8 mouse cellular contexts compared by ENCODE assay signal in the genomic region with DNA sequence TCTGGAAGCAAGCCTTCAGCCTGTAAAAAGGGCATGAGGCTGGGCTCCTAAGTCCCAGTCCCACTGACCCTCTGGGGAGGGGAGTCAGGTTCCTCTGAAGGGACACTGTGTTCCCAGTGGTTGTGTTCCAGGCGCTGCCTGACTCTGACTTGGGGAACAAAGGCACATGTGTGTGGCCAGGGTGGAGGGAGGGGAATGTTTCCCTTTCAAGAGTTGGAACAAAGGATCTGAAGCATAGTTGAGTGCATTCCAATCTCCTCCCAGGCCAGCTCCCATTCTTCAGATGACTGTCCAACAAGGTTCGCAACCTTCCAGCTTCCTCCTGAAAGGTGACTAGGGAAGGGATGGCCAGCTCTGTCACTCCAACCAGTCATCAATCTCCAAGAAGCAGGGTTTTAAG. TPM values are rescaled to one million over a fixed set of nuclear protein-coding genes. Genes with fewer than 3 reads are reported as not detected.
DNase-seq lines count a peak whose midpoint lies in the region; ATAC-seq and TF ChIP-seq lines count a peak whose summit lies in the region.

No protein-coding gene starts in this region.

- intact Hi-C loops in gastrocnemius, adult 2 months (cut with DNase I) = no loop called here

- H3K9me3 ChIP-seq in intestine, embryonic 14.5 days (ENCODE audit: control insufficient read depth, low read length) = no peaks in the 10 kb centered on the region; the same call in 1 of the 2 replicates
- H3K9me3 ChIP-seq in limb, embryonic 14.5 days (ENCODE audit: control insufficient read depth, low read length) = no peaks in the 10 kb centered on the region
- H3K9me3 ChIP-seq in neural tube, embryonic 11.5 days (ENCODE audit: control insufficient read depth, low read length) = no peaks in the 10 kb centered on the region

- peak; percentile 65 for DNase-seq in gastrocnemius, adult 2 months
- DNase-seq in gastrocnemius, postnatal 10 days = no peak
- DNase-seq in adrenal gland, adult 8-10 months = peak; percentile 68
- peak; percentile 23 to 46 for DNase-seq in gastrocnemius, adult 8-10 months (ENCODE audit: low spot score in 2 of 2)
- DNase-seq in intestine, embryonic 14.5 days (ENCODE audit: low spot score) = no peak
- peak; percentile 17 for DNase-seq in limb, embryonic 14.5 days (ENCODE audit: low spot score)
- DNase-seq in neural tube, embryonic 11.5 days (ENCODE audit: low spot score) = peak; percentile 51
- no peak for DNase-seq in spleen, postnatal 36 days (ENCODE audit: low spot score in 2 of 2)

- H3K4me1 ChIP-seq in intestine, embryonic 14.5 days (replicated peaks; ENCODE audit: control insufficient read depth, insufficient read depth, low read length) = peaks cover 37% of the 10 kb centered on the region
- peaks cover 56% of the 10 kb centered on the region for H3K4me1 ChIP-seq in limb, embryonic 14.5 days (ENCODE audit: control insufficient read depth, insufficient read depth, low read length)
- peaks cover 19% of the 10 kb centered on the region for H3K4me1 ChIP-seq in neural tube, embryonic 11.5 days (ENCODE audit: control insufficient read depth, insufficient read depth, low read length)

- TF ChIP-seq POLR2A in limb, embryonic 14.5 days (IDR thresholded peaks at IDR 0.05; ENCODE audit: borderline replicate concordance, extremely low read depth, insufficient read depth, insufficient read length) = no peak

- H3K27me3 ChIP-seq in intestine, embryonic 14.5 days (replicated peaks; ENCODE audit: control insufficient read depth, insufficient read depth, low read length) = no peaks in the 10 kb centered on the region
- H3K27me3 ChIP-seq in limb, embryonic 14.5 days (ENCODE audit: control insufficient read depth, insufficient read depth, low read length) = no peaks in the 10 kb centered on the region
- no peaks in the 10 kb centered on the region for H3K27me3 ChIP-seq in neural tube, embryonic 11.5 days (ENCODE audit: control insufficient read depth, insufficient read depth, low read length)

- TF ChIP-seq CTCF in gastrocnemius, adult 2 months (IDR thresholded peaks at IDR 0.05) = no peak

- no peak overlapping the region for H3K9ac ChIP-seq in intestine, embryonic 14.5 days (ENCODE audit: low read length)
- no peak overlapping the region for H3K9ac ChIP-seq in limb, embryonic 14.5 days (ENCODE audit: low read depth, low read length, severe bottlenecking)
- H3K9ac ChIP-seq in neural tube, embryonic 11.5 days (ENCODE audit: low read length) = no peak overlapping the region

- ATAC-seq in intestine, embryonic 14.5 days (replicated peaks; ENCODE audit: low FRiP score, low TSS enrichment, low read depth) = no peak; the same call in 1 of the 2 replicates
- ATAC-seq in limb, embryonic 14.5 days (ENCODE audit: low FRiP score, low read depth) = peak; percentile 41; the same call in 1 of the 2 replicates
- no peak for ATAC-seq in neural tube, embryonic 11.5 days (ENCODE audit: insufficient read depth, low FRiP score, low TSS enrichment)

- H3K4me3 ChIP-seq in gastrocnemius, adult 2 months = peak overlapping the region; percentile 38
- H3K4me3 ChIP-seq in intestine, embryonic 14.5 days (ENCODE audit: low read depth, low read length) = no peak overlapping the region
- no peak overlapping the region for H3K4me3 ChIP-seq in limb, embryonic 14.5 days (replicated peaks; ENCODE audit: low read length)
- H3K4me3 ChIP-seq in neural tube, embryonic 11.5 days (ENCODE audit: low read depth, low read length) = no peak overlapping the region

- H3K4me2 ChIP-seq in intestine, embryonic 14.5 days (ENCODE audit: low read length) = no peak overlapping the region
- peak overlapping the region; percentile 26; the same call in 1 of the 2 replicates for H3K4me2 ChIP-seq in limb, embryonic 14.5 days (replicated peaks; ENCODE audit: low read depth, low read length, severe bottlenecking)
- H3K4me2 ChIP-seq in neural tube, embryonic 11.5 days (ENCODE audit: low read depth) = no peak overlapping the region

- H3K27ac ChIP-seq in gastrocnemius, adult 2 months = peak overlapping the region; percentile 93
- H3K27ac ChIP-seq in intestine, embryonic 14.5 days (ENCODE audit: low read depth) = peak overlapping the region; percentile 14; the same call in 1 of the 2 replicates
- peak overlapping the region; percentile 85 for H3K27ac ChIP-seq in limb, embryonic 14.5 days (replicated peaks; ENCODE audit: low read depth, low read length)
- peak overlapping the region; percentile 58; the same call in 1 of the 2 replicates for H3K27ac ChIP-seq in neural tube, embryonic 11.5 days (ENCODE audit: low read depth, low read length)

- WGBS in intestine, embryonic 14.5 days = 67% methylated on average over 2 of the region's 2 CpGs
- 62% methylated on average over 2 of the region's 2 CpGs for WGBS in limb, embryonic 14.5 days
- WGBS in neural tube, embryonic 11.5 days = 14% methylated on average over 2 of the region's 2 CpGs

- peaks cover 18% of the 10 kb centered on the region for H3K36me3 ChIP-seq in intestine, embryonic 14.5 days (ENCODE audit: control insufficient read depth, insufficient read depth, low read length)
- H3K36me3 ChIP-seq in limb, embryonic 14.5 days (ENCODE audit: control insufficient read depth, insufficient read depth, low read length) = peaks cover 20% of the 10 kb centered on the region; the same call in 1 of the 2 replicates
- H3K36me3 ChIP-seq in neural tube, embryonic 11.5 days (ENCODE audit: control insufficient read depth, insufficient read depth, low read length) = no peaks in the 10 kb centered on the region

RNA-seq across cellular contexts. Expression of a gene that starts 11.2 kb away (rescaled TPM):
- 10 to 100 TPM; 15.7 to 40.3 TPM for total RNA-seq in gastrocnemius, adult 2 months (2021)
- 10 to 100 TPM; 19.6 to 21.4 TPM for total RNA-seq in gastrocnemius, postnatal 10 days (2021)
- 10 to 100 TPM; 58.5 to 74.6 (median 72.0) TPM for total RNA-seq in adrenal gland, adult 8-10 months (2022)
- 10 to 100 TPM in 3 of 4 experiments, 1 to 10 TPM in 1; 9.1 to 17.5 (median 15.4) TPM for total RNA-seq in gastrocnemius, adult 8-10 months (2022)
- polyA plus RNA-seq in intestine, embryonic 14.5 days (2014; fragmentation: Nextera tagmentation; extraction: Ambion mirVana) = 75.0 and 76.8 TPM in 2 replicates
- polyA plus RNA-seq in limb, embryonic 14.5 days (2012; rRNA removed) = 46.8 and 54.3 TPM in 2 replicates
- 91.2 and 96.3 TPM in 2 replicates for polyA plus RNA-seq in limb, embryonic 14.5 days (2014; fragmentation: Nextera tagmentation; extraction: Ambion mirVana)
- polyA plus RNA-seq in neural tube, embryonic 11.5 days (2014; fragmentation: Nextera tagmentation; extraction: Ambion mirVana) = 125 and 132 TPM in 2 replicates

RNA-seq across cellular contexts. Expression of a gene that starts 27.4 kb away (rescaled TPM):
- total RNA-seq in gastrocnemius, adult 2 months (2021) = 1 to 10 TPM; 1.1 to 1.7 TPM
- total RNA-seq in gastrocnemius, postnatal 10 days (2021) = 10 to 100 TPM; 10.4 to 12.8 TPM
- 1 to 10 TPM; 1.9 to 2.1 (median 1.9) TPM for total RNA-seq in adrenal gland, adult 8-10 months (2022)
- total RNA-seq in gastrocnemius, adult 8-10 months (2022) = 1 to 10 TPM; 1.1 to 4.8 (median 3.1) TPM
- 88.3 and 95.4 TPM in 2 replicates for polyA plus RNA-seq in intestine, embryonic 14.5 days (2014; fragmentation: Nextera tagmentation; extraction: Ambion mirVana)
- polyA plus RNA-seq in limb, embryonic 14.5 days (2012; rRNA removed) = 36.0 and 51.3 TPM in 2 replicates
- polyA plus RNA-seq in limb, embryonic 14.5 days (2014; fragmentation: Nextera tagmentation; extraction: Ambion mirVana) = 71.8 and 83.6 TPM in 2 replicates
- polyA plus RNA-seq in neural tube, embryonic 11.5 days (2014; fragmentation: Nextera tagmentation; extraction: Ambion mirVana) = 141 and 147 TPM in 2 replicates

Comparison
In these comparisons a context has a peak if more than half of its experiments do, and no peak if none do; other contexts are left out.
1. DNase-seq: peak in gastrocnemius, adult 2 months (single experiment), adrenal gland, adult 8-10 months (single experiment), gastrocnemius, adult 8-10 months (2 of 2), limb, embryonic 14.5 days (single experiment) and neural tube, embryonic 11.5 days (single experiment); none in gastrocnemius, postnatal 10 days (single experiment), intestine, embryonic 14.5 days (single experiment) and spleen, postnatal 36 days (0 of 2).
2. H3K27ac ChIP-seq: peak in every context shown above with its lines; median percentile 93 in gastrocnemius, adult 2 months; 85 in limb, embryonic 14.5 days; 58 in neural tube, embryonic 11.5 days; 14 in intestine, embryonic 14.5 days.